Mouse (Mus musculus): Measurements from ENCODE around the gene Socs1. TPM values are rescaled to one million over a fixed set of nuclear protein-coding genes. Genes with fewer than 3 reads are reported as not detected.

Gene Socs1
- polyA plus RNA-seq, 1 experiment from 2014 or later: 2.5 TPM

DNA sequence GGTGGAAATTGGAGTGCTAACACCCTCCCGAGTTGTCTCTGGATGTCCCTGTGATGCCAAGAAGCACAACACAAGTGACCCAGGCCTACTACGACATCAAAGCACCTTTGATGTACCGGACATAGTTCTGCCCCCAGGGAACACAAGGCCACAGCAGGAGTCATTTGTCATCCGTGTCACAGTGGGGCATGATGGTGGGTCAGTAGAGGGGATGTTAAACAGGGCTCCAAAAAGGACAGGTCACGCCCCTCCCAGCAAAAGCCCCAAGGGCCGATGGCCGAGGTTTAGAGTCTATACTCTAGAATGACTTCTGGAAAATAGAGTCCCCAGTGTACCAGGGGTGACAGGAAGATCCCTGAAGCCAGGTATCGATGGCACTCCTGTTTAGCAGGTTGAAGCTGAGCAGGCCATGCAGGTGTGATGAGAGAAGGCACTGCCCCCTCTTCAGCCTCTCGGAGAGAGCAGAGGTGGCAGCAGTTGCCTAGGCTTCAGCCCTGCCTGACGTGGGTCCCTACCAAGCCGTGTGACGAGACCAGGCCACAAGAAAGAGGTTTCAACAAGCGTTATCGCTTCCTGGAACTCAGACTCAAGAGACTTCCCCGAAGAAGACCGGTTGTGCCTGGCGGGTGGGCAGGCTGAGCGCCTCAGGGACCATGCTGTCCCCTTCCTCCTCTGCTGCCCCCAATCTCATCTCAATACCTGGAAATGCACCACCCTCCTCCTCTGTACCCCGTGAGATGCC is 13.4 kb downstream of the Socs1 start:
- Histone ChIP-seq H3K9ac (ENCODE audit: low read length) (no peak overlapping the region), H3K4me1 (ENCODE audit: control insufficient read depth, insufficient read depth, low read length) (no peaks in the 10 kb centered on the region), H3K27me3 (ENCODE audit: control insufficient read depth, insufficient read depth, low read length) (no peaks in the 10 kb centered on the region), H3K36me3 (ENCODE audit: control insufficient read depth, insufficient read depth, low read length) (no peaks in the 10 kb centered on the region), H3K9me3 (ENCODE audit: control insufficient read depth, low read length) (no peaks in the 10 kb centered on the region), H3K4me2 (ENCODE audit: low read depth) (no peak overlapping the region), H3K27ac (ENCODE audit: low read depth, low read length) (no peak overlapping the region), H3K4me3 (ENCODE audit: low read depth, low read length) (no peak overlapping the region)
- DNase-seq (ENCODE audit: low spot score) (no peak), ATAC-seq (ENCODE audit: insufficient read depth, low FRiP score, low TSS enrichment) (no peak)
- 43% methylated on average over 19 of the region's 19 CpGs for WGBS

DNA sequence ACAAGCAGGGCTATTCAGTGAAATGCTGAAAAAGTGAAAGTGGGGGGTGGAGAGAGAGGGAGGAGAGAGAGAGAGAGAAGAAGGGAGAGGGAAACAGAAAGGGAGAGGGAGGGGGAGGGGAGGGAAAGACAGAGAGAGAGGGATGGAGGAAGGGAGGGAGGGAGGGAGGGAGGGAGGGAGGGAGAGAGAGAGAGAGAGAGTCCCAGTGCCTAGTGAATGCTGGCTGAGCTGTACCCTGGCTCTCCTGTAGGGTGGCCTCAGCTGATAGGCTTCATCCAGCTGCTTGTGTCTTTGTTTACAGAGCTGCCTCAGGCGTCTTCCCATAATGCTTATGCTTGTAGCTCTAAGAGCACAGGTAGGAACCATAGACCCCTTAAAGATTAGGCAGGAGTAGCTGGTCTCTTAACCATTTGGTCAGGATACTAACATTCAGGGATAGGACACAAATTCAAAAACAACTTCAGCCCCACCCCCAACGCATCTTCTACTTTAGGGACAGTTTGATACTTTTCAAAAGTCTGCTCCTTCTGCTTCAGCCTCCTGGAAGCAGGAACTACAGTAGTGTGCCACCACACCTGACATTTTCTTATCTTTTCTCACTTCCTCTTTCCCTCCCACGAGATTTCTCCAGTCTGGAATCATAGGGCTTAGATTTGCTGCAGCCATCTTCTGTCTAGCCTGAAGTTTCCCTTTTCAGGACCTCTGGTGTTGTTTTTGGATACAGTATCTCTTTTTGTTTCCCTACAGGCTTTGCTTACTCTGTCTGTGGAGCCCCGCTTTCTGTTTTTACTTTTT is 14.6 kb downstream of the Socs1 start:
- Histone ChIP-seq H3K4me2 (ENCODE audit: low read depth) (no peak overlapping the region), H3K9me3 (ENCODE audit: control insufficient read depth, low read length) (no peaks in the 10 kb centered on the region), H3K9ac (ENCODE audit: low read length) (no peak overlapping the region), H3K27me3 (ENCODE audit: control insufficient read depth, insufficient read depth, low read length) (no peaks in the 10 kb centered on the region), H3K27ac (ENCODE audit: low read depth, low read length) (no peak overlapping the region), H3K36me3 (ENCODE audit: control insufficient read depth, insufficient read depth, low read length) (no peaks in the 10 kb centered on the region), H3K4me3 (ENCODE audit: low read depth, low read length) (no peak overlapping the region), H3K4me1 (ENCODE audit: control insufficient read depth, insufficient read depth, low read length) (no peaks in the 10 kb centered on the region)
- 52% methylated on average over 4 of the region's 4 CpGs for WGBS
- ATAC-seq (ENCODE audit: insufficient read depth, low FRiP score, low TSS enrichment): no peak
- no peak for DNase-seq (ENCODE audit: low spot score)

DNA sequence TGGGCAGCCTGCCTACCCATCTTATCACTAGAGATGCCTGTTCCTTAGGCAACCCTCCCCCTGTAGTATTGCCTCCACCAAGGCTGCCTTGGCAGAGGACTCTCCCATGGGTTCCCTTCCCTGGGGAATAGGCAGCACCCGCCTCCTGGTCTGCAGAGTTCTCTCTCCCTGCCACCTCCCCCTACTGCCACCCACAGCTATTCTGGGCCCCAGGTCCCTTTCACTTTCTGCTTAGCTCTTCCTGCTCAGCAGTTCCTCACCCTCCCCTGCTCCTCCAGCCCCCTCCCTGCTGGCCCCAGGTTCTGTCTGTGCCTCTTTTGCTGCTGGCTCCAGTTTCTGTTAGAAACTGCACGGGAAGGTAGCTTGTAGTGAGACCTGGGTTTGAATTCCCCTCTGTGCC is 15.7 kb downstream of the Socs1 start:
- DNase-seq (ENCODE audit: low spot score): no peak
- Histone ChIP-seq H3K4me2 (ENCODE audit: low read depth) (no peak overlapping the region), H3K27me3 (ENCODE audit: control insufficient read depth, insufficient read depth, low read length) (no peaks in the 10 kb centered on the region), H3K9ac (ENCODE audit: low read length) (no peak overlapping the region), H3K36me3 (ENCODE audit: control insufficient read depth, insufficient read depth, low read length) (no peaks in the 10 kb centered on the region), H3K4me1 (ENCODE audit: control insufficient read depth, insufficient read depth, low read length) (no peaks in the 10 kb centered on the region), H3K4me3 (ENCODE audit: low read depth, low read length) (no peak overlapping the region), H3K27ac (ENCODE audit: low read depth, low read length) (no peak overlapping the region), H3K9me3 (ENCODE audit: control insufficient read depth, low read length) (no peaks in the 10 kb centered on the region)
- 44% methylated on average over 2 of the region's 2 CpGs for WGBS
- no peak for ATAC-seq (ENCODE audit: insufficient read depth, low FRiP score, low TSS enrichment)

DNA sequence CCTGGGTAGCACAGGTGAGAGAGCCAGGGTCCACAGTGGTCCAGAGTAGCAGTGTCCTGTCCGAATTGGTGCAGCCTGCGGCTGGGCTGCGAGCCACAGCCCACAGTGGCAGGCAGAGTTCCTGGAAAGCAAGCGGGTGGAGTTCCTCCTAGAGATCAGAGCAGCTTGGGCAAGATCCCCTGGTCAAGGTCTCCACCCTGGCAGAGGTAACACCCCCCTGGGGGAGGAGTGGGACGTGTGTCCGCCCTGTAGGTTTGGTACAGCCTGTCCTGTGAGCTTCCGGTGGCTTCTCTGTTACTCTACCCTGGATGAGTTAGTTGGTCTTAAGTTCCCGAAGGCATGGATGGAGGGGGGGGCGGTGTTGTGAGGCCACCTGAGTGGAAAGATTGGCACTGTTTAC is 16.5 kb downstream of the Socs1 start:
- H3K27me3 ChIP-seq (ENCODE audit: control insufficient read depth, insufficient read depth, low read length): no peaks in the 10 kb centered on the region
- H3K4me2 ChIP-seq (ENCODE audit: low read depth): no peak overlapping the region
- H3K4me3 ChIP-seq (ENCODE audit: low read depth, low read length): no peak overlapping the region
- no peak overlapping the region for H3K9ac ChIP-seq (ENCODE audit: low read length)
- DNase-seq (ENCODE audit: low spot score): no peak
- ATAC-seq (ENCODE audit: insufficient read depth, low FRiP score, low TSS enrichment): no peak
- H3K4me1 ChIP-seq (ENCODE audit: control insufficient read depth, insufficient read depth, low read length): no peaks in the 10 kb centered on the region
- no peaks in the 10 kb centered on the region for H3K9me3 ChIP-seq (ENCODE audit: control insufficient read depth, low read length)
- no peaks in the 10 kb centered on the region for H3K36me3 ChIP-seq (ENCODE audit: control insufficient read depth, insufficient read depth, low read length)
- no peak overlapping the region for H3K27ac ChIP-seq (ENCODE audit: low read depth, low read length)
- WGBS: 61% methylated on average over 9 of the region's 9 CpGs

DNA sequence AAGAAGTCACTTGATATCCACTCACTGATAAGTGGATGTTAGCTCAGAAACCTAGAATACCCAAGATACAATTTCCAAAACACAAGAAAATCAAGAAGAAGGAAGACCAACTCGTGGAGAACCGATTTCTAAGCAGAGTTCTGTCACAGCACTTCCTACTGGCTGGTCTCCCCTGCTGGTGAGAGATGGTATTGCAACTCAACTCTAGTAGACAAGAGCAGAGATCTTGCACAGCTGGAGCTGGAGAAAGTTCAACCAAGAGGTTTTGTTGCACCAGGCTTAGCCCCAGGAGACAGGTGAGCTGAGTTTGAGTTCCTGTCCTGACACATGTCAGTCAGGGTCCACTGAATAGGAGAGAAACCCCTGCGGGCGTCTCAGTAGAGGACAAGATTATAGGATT is 18.2 kb downstream of the Socs1 start:
- Histone ChIP-seq H3K4me3 (ENCODE audit: low read depth, low read length) (no peak overlapping the region), H3K9ac (ENCODE audit: low read length) (no peak overlapping the region), H3K36me3 (ENCODE audit: control insufficient read depth, insufficient read depth, low read length) (no peaks in the 10 kb centered on the region), H3K4me2 (ENCODE audit: low read depth) (no peak overlapping the region), H3K27me3 (ENCODE audit: control insufficient read depth, insufficient read depth, low read length) (no peaks in the 10 kb centered on the region), H3K4me1 (ENCODE audit: control insufficient read depth, insufficient read depth, low read length) (no peaks in the 10 kb centered on the region), H3K9me3 (ENCODE audit: control insufficient read depth, low read length) (no peaks in the 10 kb centered on the region), H3K27ac (ENCODE audit: low read depth, low read length) (no peak overlapping the region)
- 49% methylated on average over 4 of the region's 4 CpGs for WGBS
- ATAC-seq (ENCODE audit: insufficient read depth, low FRiP score, low TSS enrichment) (no peak), DNase-seq (ENCODE audit: low spot score) (peak; percentile 61)

DNA sequence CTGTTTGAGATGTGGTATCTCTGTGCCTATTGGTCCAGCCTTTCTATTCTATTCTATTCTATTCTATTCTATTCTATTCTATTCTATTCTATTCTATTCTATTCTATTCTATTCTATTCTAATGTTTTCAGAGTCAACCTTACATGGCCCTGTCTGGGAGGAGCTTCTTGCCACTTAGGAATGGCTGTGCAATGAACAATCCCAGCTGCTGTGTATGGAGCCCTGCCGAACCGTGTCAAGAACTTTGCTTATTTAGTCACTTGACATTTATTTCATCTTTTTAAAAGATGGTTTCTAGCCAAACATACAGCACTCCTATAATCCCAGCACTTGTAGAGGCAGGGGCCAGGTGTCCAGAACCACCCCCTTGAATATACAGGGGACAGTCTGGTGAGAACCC is 21.0 kb downstream of the Socs1 start:
- Histone ChIP-seq H3K4me1 (ENCODE audit: control insufficient read depth, insufficient read depth, low read length) (no peaks in the 10 kb centered on the region), H3K4me2 (ENCODE audit: low read depth) (no peak overlapping the region), H3K27ac (ENCODE audit: low read depth, low read length) (no peak overlapping the region), H3K27me3 (ENCODE audit: control insufficient read depth, insufficient read depth, low read length) (no peaks in the 10 kb centered on the region), H3K4me3 (ENCODE audit: low read depth, low read length) (no peak overlapping the region), H3K9ac (ENCODE audit: low read length) (no peak overlapping the region), H3K36me3 (ENCODE audit: control insufficient read depth, insufficient read depth, low read length) (no peaks in the 10 kb centered on the region), H3K9me3 (ENCODE audit: control insufficient read depth, low read length) (no peaks in the 10 kb centered on the region)
- no peak for ATAC-seq (ENCODE audit: insufficient read depth, low FRiP score, low TSS enrichment)
- DNase-seq (ENCODE audit: low spot score): no peak
- 69% methylated on average over 2 of the region's 2 CpGs for WGBS

DNA sequence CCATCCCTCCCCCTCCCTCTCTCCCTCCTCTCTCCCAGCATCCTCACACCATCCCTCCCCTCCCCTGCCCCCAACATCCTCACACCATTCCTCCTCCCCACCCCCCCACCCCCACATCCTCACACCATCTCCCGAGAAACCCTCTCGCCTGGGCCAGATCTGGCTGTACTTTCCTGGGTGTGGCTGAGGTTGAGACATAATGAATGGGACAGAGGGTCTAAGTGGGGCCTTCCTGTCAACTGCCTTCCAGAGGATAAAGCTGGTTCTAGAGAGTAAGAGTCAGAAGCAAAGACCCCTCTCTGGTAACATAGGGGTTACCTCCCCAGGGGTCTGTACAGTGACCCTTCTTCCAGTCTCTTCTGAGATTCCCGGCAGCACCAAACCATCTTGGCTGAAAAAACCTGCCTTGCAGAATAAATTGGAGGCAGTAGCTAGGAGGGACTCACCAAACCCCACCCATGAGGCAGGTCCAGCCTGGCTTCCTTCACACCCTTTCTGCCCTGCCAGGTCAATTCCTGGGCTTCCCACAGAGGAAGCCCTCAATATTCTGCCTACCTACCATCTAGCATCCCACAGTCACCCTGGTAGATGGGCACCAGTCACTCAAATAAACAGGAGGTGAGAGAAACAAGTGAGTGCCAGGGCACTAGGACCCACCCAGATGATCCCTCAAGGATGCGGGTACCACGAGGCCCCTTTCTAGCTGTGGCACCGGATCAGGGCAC is 21.6 kb downstream of the Socs1 start:
- no peak overlapping the region for H3K27ac ChIP-seq (ENCODE audit: low read depth, low read length)
- ATAC-seq (ENCODE audit: insufficient read depth, low FRiP score, low TSS enrichment): no peak
- H3K27me3 ChIP-seq (ENCODE audit: control insufficient read depth, insufficient read depth, low read length): no peaks in the 10 kb centered on the region
- no peaks in the 10 kb centered on the region for H3K36me3 ChIP-seq (ENCODE audit: control insufficient read depth, insufficient read depth, low read length)
- H3K4me1 ChIP-seq (ENCODE audit: control insufficient read depth, insufficient read depth, low read length): no peaks in the 10 kb centered on the region
- H3K4me3 ChIP-seq (ENCODE audit: low read depth, low read length): no peak overlapping the region
- no peaks in the 10 kb centered on the region for H3K9me3 ChIP-seq (ENCODE audit: control insufficient read depth, low read length)
- 64% methylated on average over 6 of the region's 6 CpGs for WGBS
- no peak overlapping the region for H3K9ac ChIP-seq (ENCODE audit: low read length)
- H3K4me2 ChIP-seq (ENCODE audit: low read depth): no peak overlapping the region
- no peak for DNase-seq (ENCODE audit: low spot score)

DNA sequence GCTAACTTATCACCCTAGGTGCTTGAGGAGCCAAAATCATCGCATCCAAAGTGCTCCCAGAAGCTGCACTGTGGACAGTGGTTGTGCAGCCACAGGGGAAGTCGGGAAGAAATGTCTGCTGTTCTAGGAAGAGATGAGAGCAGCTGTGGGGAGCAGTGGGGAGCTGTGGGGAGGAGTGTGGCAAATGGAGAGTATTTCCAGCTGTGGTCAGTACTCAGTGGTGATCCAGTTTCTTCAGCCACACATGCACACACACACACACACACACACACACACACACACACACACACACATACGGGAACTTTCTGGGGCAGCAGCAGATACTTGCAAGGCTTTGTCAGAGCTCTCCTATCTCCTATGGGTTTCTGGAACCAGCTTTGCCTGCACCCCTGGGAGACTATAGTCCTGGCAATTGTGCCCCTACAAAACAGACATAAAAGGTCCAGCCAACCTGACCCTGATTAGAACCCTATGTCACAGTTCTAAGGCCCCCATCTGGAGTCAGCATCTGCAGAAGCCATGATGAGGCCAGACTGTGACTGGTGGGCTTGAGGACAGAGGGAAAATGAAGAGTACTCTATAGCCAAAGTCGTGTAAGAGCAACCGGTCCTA is 22.7 kb downstream of the Socs1 start:
- Histone ChIP-seq H3K9ac (ENCODE audit: low read length) (no peak overlapping the region), H3K27me3 (ENCODE audit: control insufficient read depth, insufficient read depth, low read length) (no peaks in the 10 kb centered on the region), H3K9me3 (ENCODE audit: control insufficient read depth, low read length) (no peaks in the 10 kb centered on the region), H3K36me3 (ENCODE audit: control insufficient read depth, insufficient read depth, low read length) (no peaks in the 10 kb centered on the region), H3K4me3 (ENCODE audit: low read depth, low read length) (no peak overlapping the region), H3K4me2 (ENCODE audit: low read depth) (no peak overlapping the region), H3K27ac (ENCODE audit: low read depth, low read length) (no peak overlapping the region), H3K4me1 (ENCODE audit: control insufficient read depth, insufficient read depth, low read length) (no peaks in the 10 kb centered on the region)
- no peak for DNase-seq (ENCODE audit: low spot score)
- ATAC-seq (ENCODE audit: insufficient read depth, low FRiP score, low TSS enrichment): no peak
- 74% methylated on average over 5 of the region's 5 CpGs for WGBS

Measured in neural tube, embryonic 11.5 days (tissue).